26 mouse cellular contexts compared by ENCODE assay signal in the genomic region with DNA sequence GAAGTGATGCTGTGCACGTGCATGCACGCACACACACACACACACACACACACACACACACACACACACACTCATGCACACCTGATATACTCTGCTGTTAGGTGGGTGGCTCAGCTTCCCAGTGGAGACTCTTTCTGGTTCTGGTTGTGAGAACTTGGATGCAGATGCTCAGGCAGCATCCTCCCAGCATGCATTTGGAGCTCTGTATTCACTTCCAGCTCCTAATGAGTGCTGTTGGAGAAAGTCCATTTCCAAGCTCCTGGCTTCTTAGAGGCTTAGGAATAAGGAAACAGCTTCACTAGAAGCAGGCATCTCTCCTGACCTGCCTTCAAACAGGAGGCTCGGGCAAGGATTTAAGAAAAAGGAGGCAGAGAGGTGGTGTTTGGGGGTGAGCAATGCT.
"Had no signal": no experiment of that assay in that cellular context is flagged by ENCODE, and none has a peak within 500 bp of the region (broad histone marks: within the 10 kb centered on the region; RNA-seq: fewer than 3 reads in every experiment).

No protein-coding gene starts in this region.

- H3K4me2 ChIP-seq: heart, embryonic 11.5 days; heart, embryonic 13.5 days; heart, embryonic 15.5 days; hindbrain, embryonic 14.5 days; kidney, embryonic 15.5 days; limb, embryonic 13.5 days; limb, embryonic 15.5 days; liver, embryonic 12.5 days had no signal

- H3K27ac ChIP-seq: heart, adult 2 months; heart, embryonic 13.5 days; heart, embryonic 15.5 days; kidney, embryonic 15.5 days; kidney, postnatal 0 days; left cerebral cortex, adult 2 months; limb, embryonic 13.5 days; limb, embryonic 15.5 days; liver, embryonic 12.5 days; liver, embryonic 14.5 days had no signal

- ATAC-seq: hindbrain, embryonic 16.5 days; intestine, embryonic 16.5 days; liver, embryonic 12.5 days had no signal

- H3K4me3 ChIP-seq: heart, adult 2 months; heart, embryonic 13.5 days; heart, embryonic 15.5 days; kidney, embryonic 15.5 days; left cerebral cortex, adult 2 months; limb, embryonic 13.5 days; limb, embryonic 15.5 days; liver, embryonic 12.5 days had no signal

- H3K36me3 ChIP-seq: heart, embryonic 13.5 days; heart, embryonic 15.5 days; kidney, embryonic 15.5 days; limb, embryonic 13.5 days; limb, embryonic 15.5 days; liver, embryonic 12.5 days had no signal

- H3K4me1 ChIP-seq: heart, embryonic 15.5 days; limb, embryonic 15.5 days; liver, embryonic 12.5 days had no signal

- H3K9me3 ChIP-seq: heart, embryonic 13.5 days; heart, embryonic 15.5 days; kidney, embryonic 15.5 days; limb, embryonic 13.5 days; limb, embryonic 15.5 days; liver, embryonic 12.5 days had no signal

- H3K9ac ChIP-seq: heart, embryonic 13.5 days; heart, embryonic 15.5 days; hindbrain, embryonic 14.5 days; kidney, embryonic 15.5 days; limb, embryonic 13.5 days; limb, embryonic 15.5 days; liver, embryonic 12.5 days; liver, embryonic 14.5 days had no signal

- DNase-seq: gastrocnemius, postnatal 14 days; gastrocnemius, postnatal 36 days; heart, adult 11 months; heart, adult 2 months; heart, postnatal 14 days; heart, postnatal 36 days; kidney, adult 11 months; kidney, adult 2 months; kidney, adult 9 months; kidney, postnatal 14 days; kidney, postnatal 36 days; layer of hippocampus, postnatal 36 days; left cerebral cortex, postnatal 4 days had no signal

- H3K27me3 ChIP-seq: heart, embryonic 15.5 days; kidney, embryonic 15.5 days; limb, embryonic 13.5 days; limb, embryonic 15.5 days; liver, embryonic 12.5 days had no signal
